Mouse (Mus musculus) kidney, postnatal 25 days (tissue): ENCODE results near the gene Tcp1.
"Not testable (repeated sequence)": the region's sequence is repeated elsewhere in the genome, so short reads cannot be mapped to it uniquely, and the experiment has no call there.

Experiments
- DNase-seq, 2 experiments: peaks; one replicate each; pipeline ENCODE4 v3.0.0; 2021; ENCODE audit warnings: mixed read lengths in 2 of 2

The Tcp1 gene

DNA sequence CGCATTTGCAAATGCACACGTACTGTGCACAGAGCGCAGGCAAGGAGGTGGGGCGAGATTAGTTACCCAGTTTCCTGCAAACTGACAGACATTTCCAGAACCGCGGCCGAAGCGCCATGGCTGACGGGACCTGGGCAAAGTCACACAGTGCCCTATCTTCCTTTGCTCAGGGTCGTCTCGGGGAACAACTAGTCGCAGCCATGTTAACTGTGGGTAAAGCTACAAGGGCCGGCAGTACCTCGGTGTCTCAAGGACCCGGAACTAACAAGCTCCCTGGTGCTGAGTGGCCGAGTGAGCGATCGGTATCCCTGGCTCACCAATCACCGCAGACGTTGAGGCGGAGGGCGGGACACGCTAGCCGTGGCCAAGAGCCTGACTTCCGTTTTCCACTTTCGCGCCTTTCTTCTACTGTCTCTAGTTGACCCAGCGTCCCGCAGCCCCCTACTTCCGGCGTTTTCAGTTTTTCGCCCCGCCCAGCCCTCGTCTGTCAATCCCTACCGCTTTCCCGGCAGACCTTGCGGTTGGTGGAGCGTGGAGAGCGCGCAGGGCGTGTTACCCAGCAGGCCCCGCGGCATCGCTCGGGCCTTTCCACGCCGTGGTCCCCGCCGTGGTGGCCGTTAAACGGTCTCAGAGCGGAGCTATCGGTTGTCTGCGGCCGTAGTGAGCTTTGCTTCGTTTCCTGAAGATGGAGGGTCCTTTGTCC is 531 bp downstream of the Tcp1 start, which contains the start of gene Mrpl18:
TSS of gene Mrpl18 (minus strand) at position 465 of the 703 bp plus-strand sequence.
- peak; percentile 99 to 100 for DNase-seq

- DNase-seq = peak; percentile 42 to 66
These were observed 1.3 kb downstream of the Tcp1 start for GRCm38 (mm10) chr17:12916588-12917380.

DNA sequence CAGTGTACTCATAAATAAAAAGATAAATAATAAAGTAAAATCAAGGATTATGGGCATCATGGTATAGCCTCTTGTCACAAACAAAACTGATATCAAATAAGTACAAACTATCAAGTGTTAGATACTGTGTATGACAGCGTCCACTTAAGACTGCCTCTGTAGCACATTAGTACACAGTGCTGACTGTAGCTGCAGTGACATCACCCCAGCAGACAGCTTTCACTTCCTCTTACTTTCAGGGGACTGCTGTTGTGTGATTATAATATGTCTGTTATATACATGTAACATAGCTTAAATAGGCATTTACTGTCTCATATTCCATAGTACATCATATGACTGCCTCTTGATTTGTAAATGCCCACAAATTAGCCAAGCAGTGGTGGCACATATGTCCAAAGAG is 5.6 kb downstream of the Tcp1 start:
- DNase-seq = no peak

DNA sequence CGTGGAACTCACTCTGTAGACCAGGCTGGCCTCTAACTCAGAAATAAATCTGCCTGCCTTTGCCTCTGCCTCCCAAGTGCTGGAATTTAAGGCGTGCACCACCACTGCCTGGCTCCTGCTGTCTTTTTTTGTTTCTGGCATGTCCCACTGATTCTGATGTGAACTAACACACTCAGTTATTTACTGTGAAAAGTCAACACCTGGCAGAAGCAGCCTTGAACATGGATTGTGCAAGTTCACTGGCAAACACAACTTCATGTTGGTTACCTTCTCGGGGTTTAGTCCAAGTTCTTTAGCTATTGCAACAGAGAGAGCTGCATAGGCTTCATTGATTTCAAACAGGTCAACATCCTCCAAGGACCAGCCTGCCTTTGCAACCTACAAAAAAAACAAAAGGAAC is 9.5 kb downstream of the Tcp1 start:
- DNase-seq = no peak

DNA sequence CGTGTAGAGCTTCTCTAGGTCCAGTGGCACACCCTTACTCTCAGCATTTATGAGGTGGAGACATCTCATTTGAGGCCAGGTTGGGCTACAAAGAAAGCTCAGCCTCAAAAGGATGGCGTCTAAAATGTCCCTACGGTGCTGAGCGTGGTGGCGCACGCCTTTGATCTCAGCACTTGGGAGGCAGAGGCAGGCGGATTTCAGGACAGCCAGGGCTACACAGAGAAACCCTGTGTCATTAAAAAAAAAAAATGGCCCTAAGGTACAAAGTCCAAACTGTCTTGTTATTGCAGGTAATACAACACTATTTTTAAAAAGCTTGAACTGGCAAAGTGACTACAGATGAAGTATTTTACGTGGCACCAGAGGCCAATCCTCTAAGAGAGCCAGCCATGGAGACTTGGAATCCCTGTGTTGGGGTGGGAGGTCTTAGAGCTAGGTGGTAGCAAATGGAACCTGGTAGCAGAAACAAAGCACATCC is 10.2 kb downstream of the Tcp1 start:
- no peak for DNase-seq

DNA sequence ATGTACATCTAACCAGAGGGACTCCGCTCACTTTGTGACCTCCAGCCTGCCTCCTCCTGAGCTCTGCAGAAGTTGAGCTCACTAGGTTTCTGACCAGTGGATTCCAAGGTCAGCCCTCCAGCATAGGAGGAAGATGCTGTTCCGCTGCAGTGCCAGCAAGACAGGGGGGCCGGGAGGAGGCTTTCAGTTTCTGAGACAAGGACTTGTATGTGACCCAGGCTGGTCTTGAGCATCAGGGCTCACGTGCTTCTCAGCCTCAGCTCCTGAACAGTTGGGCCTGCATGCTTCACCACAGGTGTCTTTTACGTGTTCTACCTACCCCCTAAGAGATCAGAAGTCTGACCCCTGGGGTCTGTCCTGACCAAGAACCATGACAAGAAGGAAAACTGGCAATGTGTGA is 16.1 kb downstream of the Tcp1 start:
- DNase-seq = peak in 1 of 2 experiments; percentile 71

DNA sequence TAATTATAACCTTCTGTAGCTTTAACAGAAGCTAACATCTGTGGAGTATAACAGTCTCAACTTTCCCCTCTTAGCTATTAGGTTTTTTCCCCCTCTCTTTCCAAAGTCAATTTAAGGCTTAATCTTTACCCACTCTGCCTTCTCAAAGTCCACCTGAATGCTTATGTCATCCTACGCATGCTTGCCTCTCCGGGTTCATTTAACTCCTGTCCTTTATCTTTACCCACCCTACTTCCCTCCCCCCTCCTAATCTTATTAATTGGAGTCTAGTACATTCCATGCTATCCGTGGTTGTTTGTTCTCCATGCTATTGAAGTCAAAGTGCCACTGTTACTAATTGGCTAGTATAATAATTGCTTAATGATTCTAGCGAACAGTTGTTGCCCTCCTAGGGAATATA is 20.2 kb downstream of the Tcp1 start:
- peak in 1 of 2 experiments; percentile 65 for DNase-seq

DNA sequence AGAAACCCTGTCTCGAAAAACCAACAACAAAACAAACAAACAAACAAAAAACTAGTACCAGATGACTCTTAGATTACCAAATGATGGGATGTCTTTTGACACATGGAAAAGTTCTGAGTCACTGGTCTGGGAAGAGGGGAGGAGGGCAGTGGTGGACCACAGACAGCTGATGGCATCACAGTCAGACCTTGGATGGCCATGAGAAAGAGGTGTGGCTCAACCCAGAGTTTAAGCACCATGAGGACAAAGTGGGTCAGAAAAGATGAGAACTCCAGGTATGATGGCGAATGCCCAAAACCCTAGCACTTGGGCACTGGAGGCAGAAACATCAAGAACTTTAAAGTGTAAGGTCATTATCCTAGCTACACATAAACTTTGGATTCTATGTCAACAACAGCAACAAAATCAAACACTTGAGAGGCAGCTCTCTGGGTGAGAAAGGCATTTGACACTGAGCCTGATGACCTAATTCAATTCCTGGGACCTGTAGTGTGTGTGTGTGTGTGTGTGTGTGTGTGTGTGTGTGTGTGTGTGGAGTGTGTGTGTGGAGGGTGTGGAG is 22.0 kb downstream of the Tcp1 start:
- no peak for DNase-seq

DNA sequence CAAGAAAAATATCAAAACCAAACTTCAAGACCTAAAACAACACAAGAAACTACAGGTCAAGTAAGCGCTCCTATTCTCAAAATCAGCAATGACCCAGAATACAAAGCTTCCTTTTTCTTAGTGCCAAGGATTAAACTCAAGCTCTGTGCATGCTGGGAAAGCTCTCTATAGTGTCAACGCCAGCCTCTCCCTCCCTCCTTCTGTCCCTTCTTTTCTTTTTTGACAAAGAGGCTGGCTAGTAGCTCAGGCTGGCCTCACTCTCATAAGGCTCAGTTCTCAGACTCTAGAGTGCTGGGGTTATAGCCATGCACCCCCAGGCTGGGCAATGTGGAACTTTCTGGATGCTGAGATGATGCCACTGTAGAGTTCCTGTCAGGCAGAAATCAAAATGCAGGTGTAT is 22.6 kb downstream of the Tcp1 start:
- DNase-seq = no peak

GRCm38 (mm10) chr17:12939377-12940148 is 24.1 kb downstream of the Tcp1 start:
- DNase-seq = not testable (repeated sequence)

GRCm38 (mm10) chr17:12940151-12940805 is 24.8 kb downstream of the Tcp1 start, which contains the start of gene Acat3:
Acat3 (minus strand) TSS chr17:12940600.
- peak; percentile 28 to 57 for DNase-seq

- no peak for DNase-seq
These were observed 26.2 kb downstream of the Tcp1 start for GRCm38 (mm10) chr17:12941543-12942260.

GRCm38 (mm10) chr17:12942459-12943162 is 27.1 kb downstream of the Tcp1 start:
- DNase-seq = no peak

DNA sequence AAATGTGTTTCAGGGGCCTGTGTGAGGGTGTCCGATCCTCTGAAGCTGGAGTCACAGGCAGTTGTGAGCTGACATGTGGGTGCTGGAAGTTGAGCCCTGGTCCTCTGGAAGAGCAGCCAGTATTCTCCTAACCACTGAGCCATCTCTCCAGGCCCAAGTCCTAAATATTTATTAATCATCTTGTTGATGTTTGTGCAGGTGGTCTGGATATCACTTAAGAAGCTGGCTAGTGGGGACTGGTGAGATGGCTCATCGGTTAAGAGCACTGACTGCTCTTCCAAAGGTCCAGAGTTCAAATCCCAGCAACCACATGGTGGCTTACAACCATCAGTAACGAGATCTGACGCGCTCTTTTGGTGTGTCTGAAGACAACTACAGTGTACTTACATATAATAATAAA is 34.2 kb downstream of the Tcp1 start:
- no peak for DNase-seq

GRCm38 (mm10) chr17:12956664-12957063 is 41.2 kb downstream of the Tcp1 start:
- DNase-seq = peak; percentile 51 to 57

DNA sequence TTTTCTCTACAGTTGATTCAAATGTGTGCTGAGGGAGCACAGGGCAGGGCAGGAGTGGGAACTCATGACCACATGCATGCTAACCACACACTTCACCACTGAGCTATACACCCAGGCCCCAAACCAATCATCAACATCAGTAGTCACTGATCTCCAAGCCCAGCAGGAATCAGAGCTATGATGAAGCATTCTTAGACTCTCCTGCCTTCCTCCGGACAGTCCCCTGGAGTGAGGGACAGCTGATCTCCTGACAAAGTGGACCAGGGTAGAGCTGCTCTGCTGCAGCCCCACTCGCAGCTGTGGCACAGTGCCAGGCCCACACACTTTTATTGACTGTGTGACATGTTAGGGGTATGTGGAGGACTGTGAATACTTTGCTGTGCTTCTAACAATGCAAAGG is 43.9 kb downstream of the Tcp1 start:
- not testable (repeated sequence) for DNase-seq

DNA sequence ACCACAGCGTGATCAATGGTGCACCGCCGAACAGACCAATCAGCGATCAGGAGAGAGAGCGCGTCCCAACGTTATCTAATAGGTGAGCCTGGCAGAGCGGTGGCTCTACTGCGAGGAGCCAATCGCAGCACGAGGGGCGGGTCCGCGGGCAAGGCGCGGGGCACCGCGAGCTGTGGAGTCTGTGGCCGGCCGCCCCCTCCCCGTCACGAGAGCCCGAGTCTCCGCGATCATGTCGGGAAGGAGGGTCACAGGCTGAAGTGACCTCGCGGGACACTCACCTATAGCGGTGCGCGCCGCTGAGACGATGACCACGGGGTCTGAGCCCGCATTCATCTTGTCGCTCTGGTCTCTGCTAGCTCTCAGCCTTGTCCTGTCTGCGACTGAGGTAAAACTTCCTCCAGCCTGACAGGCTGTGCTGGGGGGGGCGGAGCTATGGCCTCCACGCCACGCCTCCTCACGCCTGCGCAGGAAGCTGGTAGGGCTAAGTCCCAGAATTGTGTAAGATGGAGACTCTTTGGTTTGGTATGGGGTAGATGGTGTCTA is 44.9 kb downstream of the Tcp1 start, which contains the start of gene Acat2:
TSS of gene Acat2 (minus strand) at position 417 of the 543 bp plus-strand sequence.
- DNase-seq = peak; percentile 95 to 98

- peak; percentile 22 to 57 for DNase-seq
These were observed 48.0 kb downstream of the Tcp1 start for GRCm38 (mm10) chr17:12963476-12963875.

- DNase-seq = no peak
These were observed 51.7 kb downstream of the Tcp1 start for GRCm38 (mm10) chr17:12967173-12967572.

GRCm38 (mm10) chr17:12973851-12974250 is 58.4 kb downstream of the Tcp1 start:
- DNase-seq = no peak
